Mouse (Mus musculus) gastrocnemius, adult 2 months (tissue): ENCODE measurements around the gene Srrm4. TPM values are rescaled to one million over a fixed set of nuclear protein-coding genes. Genes with fewer than 3 reads are reported as not detected.
A peak's percentile ranks its signal among the peaks of the same experiment; 100 is the strongest.

ENCODE experiments used
- DNase-seq: peaks from one replicate; pipeline ENCODE4 v3.0.0; 2022
- H3K27ac ChIP-seq: fragments of 200-600 bp; 2 replicates; pipeline ENCODE4 v1.8.1; 2022; ENCODE audit warnings: mild to moderate bottlenecking
- H3K4me3 ChIP-seq: fragments of 200-600 bp; 2 replicates; pipeline ENCODE4 v1.8.1; 2022; ENCODE audit warnings: mild to moderate bottlenecking, moderate library complexity
- CTCF ChIP-seq: fragments of 200-600 bp; IDR thresholded peaks from 2 replicates; pipeline ENCODE4 v1.8.1; 2022; ENCODE audit warnings: antibody characterized with exemption, mild to moderate bottlenecking, moderate library complexity
- intact Hi-C: fragments of 180-260 bp; cut with DNase I; formaldehyde crosslinking; loops from one replicate; pipeline ENCODE4 v1.15.1; 2025
- total RNA-seq, 2 experiments: library from RNA; stranded (reverse); gene quantifications; 2 replicates each; pipeline ENCODE4 v1.2.3; 2021

The Srrm4 gene
- total RNA-seq, 2 experiments from 2014 or later, result 0.15 to 0.47 TPM

DNA sequence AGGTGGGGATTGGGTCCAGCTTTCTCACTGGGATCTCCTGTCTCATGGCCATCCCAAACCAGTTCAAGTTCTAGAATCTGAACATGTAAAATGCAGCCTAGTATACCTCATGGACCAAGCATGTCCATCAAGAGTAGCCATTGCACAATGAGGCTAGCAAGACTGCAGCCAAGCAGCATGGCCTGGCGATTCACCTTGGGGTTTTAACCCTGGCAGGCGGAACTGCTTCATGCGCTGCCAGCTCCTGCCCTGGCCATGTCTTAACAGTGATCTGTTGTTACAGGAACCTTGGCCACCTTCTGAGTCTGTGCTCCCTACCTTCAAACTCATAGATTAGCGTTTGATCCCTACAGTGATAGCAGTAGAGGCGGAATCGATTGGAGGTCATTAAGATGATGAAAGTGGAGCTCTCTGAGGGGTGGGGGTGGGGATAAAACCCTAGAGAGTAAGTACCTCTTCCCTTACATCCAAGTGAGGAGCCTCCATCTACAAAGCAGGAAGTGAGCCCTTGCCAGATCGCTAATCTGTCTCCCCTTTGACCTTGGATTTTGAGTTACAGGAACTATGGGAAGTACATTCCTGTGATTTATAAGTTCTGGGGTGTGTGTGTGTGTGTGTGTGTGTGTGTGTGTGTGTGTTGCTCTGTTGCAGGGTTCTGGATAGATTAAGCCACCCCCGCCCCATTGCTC is 191.4 kb downstream of the Srrm4 start:
- no peak overlapping the region for H3K27ac ChIP-seq
- TF ChIP-seq CTCF, result no peak
- H3K4me3 ChIP-seq, result no peak overlapping the region
- no peak for DNase-seq
- intact Hi-C loops, result loop anchor here (10.0 kb wide), 1 partner anchor 165 kb away; no protein-coding TSS in a partner anchor

DNA sequence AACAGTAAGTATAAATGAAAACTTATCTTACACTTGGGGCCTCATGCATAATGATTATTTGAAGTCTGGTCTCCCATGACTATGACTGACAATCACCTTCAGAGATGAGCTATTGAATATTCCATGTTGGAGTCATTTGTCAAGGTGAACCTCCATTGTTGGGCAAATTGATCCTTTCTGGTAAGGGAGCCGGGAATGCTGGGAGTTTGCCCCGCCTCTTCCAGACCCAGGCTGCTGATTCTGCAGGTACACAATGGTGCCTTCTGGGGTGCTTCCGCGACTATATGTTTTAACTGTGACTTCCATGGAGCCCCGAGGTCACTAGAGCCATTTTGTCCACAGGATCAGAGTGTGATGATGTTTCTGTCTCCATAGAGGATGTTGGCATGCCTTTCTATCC is 195.5 kb downstream of the Srrm4 start:
- intact Hi-C loops, result no loop called here
- Histone ChIP-seq H3K4me3 (no peak overlapping the region), H3K27ac (no peak overlapping the region)
- DNase-seq, result no peak
- TF ChIP-seq CTCF, result no peak

DNA sequence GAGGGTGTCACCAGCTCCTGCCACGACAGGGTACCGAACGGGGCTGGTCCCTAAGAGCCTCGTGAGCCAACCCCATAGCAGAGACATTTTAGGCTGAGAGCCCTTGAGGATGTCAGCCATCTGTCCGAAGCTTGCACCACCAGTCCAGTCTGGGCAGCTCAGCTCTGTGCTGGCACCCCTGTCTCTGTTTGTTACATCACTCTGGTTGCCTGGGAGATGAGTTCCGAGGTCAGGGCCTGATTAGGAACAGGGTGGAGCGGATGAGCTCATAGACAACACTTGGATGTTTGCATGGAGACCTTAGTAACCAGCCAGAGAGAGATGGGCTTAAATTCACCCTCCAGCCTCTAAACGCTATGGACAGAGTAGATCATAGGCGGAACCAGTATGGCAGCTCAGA is 199.0 kb downstream of the Srrm4 start:
- DNase-seq, result peak; percentile 72
- peak overlapping the region; percentile 54; the same call in 1 of the 2 replicates for H3K27ac ChIP-seq
- TF ChIP-seq CTCF, result no peak
- intact Hi-C loops, result no loop called here
- H3K4me3 ChIP-seq, result no peak overlapping the region

DNA sequence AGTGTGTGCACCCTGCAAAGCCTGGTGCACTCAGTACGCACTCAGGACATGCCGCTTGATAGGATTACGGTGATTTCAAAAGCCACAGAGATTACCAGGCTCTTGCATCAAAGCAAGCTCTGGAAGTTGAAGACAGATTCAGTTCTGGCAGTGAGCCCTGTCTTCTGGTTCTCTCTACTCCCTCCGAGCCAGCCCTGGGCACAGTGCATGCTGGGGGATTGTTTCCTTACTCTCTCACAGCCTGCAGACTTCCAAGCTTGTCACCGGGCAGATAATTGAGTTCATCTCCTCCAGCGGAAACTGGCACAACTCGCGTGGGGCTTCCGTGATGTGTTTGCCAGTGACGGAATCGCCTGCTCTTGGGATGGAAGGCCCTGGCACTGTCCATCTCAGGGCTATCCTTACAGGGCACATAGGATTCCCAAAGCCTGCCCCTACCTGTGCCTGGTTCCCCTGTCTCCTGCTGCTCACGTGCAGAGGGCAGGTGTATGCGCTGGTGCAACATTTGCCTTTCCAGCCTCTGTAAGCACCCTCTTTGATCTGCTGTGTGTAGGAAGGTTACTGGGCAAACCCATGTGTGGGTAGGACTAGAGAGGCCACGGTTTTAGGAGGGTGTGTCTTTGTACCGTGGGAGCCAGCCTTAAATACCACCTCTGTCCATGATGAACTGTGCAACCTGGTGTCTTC is 201.6 kb downstream of the Srrm4 start:
- no peak overlapping the region for H3K4me3 ChIP-seq
- no peak for TF ChIP-seq CTCF
- intact Hi-C loops, result no loop called here
- peak; percentile 54 for DNase-seq
- no peak overlapping the region for H3K27ac ChIP-seq

DNA sequence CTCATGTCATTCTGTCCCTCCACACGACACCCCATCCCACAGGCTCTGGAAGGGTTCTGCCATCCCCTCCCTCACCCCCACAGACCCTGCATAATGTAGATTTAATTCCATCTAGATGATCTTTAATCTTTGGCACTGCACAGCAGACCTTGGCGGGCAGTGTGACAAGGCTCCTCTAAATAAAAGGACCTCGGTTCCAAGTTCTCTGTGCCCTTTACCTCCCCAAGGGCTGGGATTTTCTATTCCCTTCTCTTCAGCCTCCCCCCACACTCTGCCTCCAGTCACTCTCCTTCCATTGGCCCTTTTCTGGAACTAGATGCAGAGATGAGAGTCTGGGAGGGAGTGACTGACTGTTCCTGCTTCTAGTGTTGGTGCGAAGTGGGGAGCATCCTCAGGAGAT is 202.3 kb downstream of the Srrm4 start:
- DNase-seq, result no peak
- TF ChIP-seq CTCF, result no peak
- intact Hi-C loops, result no loop called here
- no peak overlapping the region for H3K27ac ChIP-seq
- H3K4me3 ChIP-seq, result no peak overlapping the region

Other genes with a start within 250 kb of the Srrm4 start
- 100 to 1,000 TPM; 234 to 341 TPM for gene Hspb8, start 169.0 kb downstream of the Srrm4 start, total RNA-seq